Mouse (Mus musculus): ENCODE measurements around the gene Cep170b.

Gene Cep170b

DNA sequence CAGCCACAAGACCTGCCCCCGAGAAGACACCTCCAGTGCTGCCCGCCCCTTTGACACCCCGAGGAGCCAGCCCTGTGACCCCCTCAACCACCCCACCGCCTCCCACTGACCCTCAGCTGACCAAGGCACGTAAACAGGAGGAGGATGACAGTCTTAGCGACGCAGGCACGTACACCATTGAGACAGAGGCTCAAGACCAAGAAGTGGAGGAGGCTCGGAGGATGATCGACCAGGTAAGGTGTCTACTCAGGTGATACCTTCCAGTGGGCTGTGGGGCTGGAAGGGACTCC, 16.3 kb downstream of the Cep170b start:
- in situ Hi-C loops (cut with MboI, MseI), result no loop called here

GRCm38 (mm10) chr12:112737081-112737480, 16.8 kb downstream of the Cep170b start:
- in situ Hi-C loops (cut with MboI, MseI), result no loop called here

DNA sequence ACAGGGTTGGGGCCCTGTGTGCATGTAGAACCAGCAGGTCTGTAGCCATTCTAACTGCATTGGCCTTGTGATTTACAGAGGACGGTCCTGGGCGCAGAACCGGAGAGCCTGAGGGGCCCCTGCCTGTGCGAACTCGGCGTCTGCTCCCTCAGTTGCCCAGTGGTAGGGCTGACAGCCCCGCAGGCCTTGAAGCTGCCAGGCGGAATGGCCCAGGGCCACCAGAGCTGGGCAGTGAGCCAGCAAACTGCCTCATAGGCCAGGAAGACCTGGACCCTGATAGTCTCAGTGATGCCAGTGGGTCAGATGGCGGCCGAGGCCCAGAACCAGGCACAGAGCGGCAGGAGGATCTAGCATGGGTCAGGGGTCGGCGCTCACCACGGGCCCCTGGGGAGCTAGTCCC, 17.5 kb downstream of the Cep170b start:
- in situ Hi-C loops (cut with MboI, MseI), result no loop called here

- in situ Hi-C loops (cut with MboI, MseI), result no loop called here
These were observed 18.2 kb downstream of the Cep170b start for GRCm38 (mm10) chr12:112738281-112739022.

DNA sequence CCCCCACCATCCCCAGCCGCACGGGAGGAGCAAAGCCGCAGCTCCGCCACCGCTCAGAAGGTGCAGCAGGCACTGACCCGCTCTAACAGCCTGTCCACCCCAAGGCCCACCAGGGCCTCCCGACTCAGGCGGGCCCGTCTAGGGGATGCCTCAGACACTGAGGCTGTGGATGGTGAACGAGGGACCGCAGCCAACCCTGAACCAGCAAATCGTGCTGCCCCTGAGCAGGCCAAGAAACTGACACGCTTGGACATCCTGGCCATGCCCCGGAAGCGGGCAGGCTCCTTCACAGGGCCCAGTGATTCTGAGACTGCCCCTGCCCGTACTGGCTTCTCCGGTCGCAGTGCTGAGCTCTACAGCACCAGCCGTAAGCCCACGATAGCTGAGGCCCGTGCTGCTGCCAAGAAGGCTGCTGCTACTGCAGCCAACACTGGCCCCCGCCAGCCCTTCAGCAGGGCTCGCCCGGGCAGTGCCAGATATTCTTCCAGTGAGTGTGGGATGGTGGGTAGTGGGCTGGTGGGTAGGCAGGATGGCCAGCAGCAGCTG, 18.8 kb downstream of the Cep170b start:
- in situ Hi-C loops (cut with MboI, MseI), result no loop called here

DNA sequence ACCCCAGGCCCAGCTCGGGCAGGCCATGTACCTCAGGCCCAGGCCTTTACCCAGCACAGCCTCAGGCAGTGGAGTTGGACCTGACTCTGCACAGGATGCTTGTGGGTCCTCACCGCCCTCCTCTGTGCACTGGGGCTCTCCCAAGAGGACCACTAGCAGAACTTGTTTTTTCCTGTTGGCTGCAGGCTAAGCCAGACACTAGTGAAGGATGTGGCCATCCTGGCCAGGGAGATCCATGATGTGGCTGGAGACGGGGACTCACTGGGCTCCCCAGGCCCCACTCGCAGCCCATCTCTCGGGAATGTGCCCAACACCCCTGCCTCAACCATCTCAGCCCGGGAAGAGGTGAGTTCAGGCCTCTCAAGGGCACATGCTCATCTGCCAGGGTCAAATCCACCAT, 22.5 kb downstream of the Cep170b start:
- in situ Hi-C loops (cut with MboI, MseI), result loop anchor here (5.0 kb wide), 3 partner anchors 55 to 110 kb away; no protein-coding TSS in a partner anchor

DNA sequence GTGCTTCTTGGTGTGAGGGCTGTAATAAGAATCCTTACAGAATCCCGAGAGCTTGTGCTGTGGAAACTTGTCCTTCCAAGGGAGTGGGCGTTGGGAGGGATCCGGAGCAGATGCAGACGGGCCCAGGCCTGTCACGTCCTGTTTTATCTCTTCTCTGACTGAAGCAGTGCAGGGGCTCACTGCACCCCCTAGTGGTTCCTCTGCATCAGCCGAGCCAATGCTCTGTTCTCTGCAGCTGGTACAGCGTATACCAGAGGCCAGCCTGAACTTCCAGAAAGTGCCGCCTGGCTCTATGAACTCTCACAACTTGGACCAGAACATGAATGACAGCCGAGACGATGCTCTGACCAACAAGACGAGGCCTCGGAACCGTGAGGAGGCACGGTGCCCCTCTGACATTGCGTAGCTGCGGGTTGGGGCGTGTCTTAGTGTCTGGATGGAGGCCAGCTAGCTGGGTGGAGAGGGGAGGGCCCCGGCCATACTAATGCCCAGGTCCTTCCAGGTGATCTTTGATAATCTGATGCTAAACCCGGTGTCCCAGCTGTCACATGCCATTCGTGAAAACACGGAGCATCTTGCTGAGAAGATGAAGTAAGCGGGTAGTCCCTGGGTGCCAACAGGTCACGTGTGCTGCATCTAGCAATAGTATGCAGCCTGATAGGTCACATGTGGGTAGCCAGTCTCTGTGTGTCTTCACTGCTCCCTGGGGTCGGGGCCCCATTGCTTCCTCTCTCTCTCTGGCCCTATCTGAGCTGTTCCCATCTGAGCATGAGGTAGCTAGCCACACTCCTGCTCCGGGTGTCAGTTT, 23.1 kb downstream of the Cep170b start:
- in situ Hi-C loops (cut with MboI, MseI), result loop anchor here (5.0 kb wide), 3 partner anchors 54 to 109 kb away; no protein-coding TSS in a partner anchor

DNA sequence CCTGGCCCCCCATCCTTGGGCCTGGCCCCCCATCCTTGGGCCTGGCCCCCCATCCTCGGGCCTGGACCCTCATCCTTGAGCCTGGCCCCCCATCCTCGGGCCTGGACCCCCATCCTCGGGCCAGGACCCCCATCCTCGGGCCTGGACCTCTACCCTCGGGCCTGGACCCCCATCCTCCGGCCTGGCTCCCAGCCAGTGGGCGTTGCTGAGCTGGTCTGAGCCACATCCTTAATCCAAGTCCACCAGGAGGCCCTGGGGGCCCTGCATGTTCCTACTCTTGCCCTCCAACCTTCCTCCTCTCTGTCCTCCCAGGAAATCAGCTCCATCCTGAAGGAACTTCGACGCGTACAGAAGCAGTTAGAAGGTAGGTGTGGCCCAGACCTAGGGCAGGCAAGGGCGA, 24.0 kb downstream of the Cep170b start:
- in situ Hi-C loops (cut with MboI, MseI), result loop anchor here (5.0 kb wide), 3 partner anchors 53 to 108 kb away; no protein-coding TSS in a partner anchor

DNA sequence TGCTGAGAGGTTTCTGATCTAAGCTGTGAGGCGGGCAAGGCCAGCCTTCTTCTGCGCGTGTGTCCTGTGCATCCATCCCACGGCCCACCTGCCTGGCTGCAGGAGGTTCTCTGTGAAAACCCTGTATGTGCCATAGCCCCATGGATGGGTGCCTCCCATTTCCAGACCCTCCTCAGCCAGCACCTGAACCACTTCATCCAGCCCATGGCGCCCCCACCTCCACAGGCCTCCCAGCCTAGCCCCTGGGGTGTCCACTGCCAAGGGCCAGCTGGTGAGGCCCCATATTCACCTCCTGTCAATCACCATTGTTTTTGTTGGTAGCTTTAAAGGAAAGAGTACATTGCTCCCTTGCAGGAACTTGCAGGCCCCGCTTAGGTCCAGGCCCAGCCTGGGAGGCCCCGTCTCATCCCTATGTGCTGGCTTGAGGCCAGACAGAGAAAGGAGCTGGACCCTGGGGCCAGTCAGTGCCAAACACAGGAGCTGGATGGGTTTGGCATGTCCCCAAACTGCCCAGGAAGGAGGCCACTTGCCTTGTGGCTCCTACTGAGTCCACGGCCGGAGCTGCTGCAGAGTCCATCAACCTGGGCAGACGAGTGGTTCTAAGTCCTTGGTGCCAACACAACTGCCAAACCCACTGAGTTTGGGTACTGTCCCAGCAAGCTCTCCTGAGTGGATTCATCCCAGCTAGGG, 24.8 kb downstream of the Cep170b start:
- in situ Hi-C loops (cut with MboI, MseI), result loop anchor here (5.0 kb wide), 3 partner anchors 52 to 107 kb away; no protein-coding TSS in a partner anchor

DNA sequence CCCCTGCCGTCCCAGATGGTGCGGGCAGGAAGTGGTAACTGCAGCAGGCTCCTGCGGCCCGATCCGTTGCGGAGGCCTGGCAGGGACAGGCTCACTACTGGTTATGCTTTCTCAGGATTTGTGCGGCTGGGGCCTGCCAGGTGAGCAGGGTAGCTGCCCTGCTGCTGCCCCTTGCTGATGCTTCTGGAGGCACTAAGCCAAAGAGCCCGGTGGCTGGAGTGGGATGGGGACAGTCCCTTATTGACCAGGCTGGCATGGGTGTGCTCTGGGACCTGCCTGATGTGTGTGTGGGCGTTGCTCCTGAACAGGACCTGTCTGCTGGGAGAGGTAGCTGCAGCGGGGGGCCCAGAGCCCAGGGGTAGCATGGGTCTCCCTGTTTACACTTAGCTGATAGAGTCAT, 25.5 kb downstream of the Cep170b start:
- in situ Hi-C loops (cut with MboI, MseI), result no loop called here

- in situ Hi-C loops (cut with MboI, MseI), result no loop called here
These were observed 26.2 kb downstream of the Cep170b start for GRCm38 (mm10) chr12:112746461-112746807.

- in situ Hi-C loops (cut with MboI, MseI), result no loop called here
These were observed 26.8 kb downstream of the Cep170b start for GRCm38 (mm10) chr12:112746808-112747605.

DNA sequence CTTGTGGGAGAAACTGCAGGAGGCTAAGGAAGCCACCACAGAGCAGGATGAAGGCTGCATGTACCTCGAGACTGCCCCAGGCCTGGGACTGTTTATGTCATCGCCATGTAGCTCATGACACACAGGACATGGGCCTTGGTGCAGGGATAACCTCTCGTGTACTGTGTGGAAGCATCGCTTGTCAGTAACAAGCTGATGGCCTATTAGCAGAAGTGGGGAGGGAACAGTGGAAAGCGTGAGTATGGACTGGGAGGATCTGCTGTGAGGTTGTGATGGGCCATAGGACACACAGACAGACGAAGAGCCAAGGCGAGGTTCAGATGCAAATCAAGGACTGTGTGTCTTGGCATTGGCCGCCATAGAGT, 27.3 kb downstream of the Cep170b start:
- in situ Hi-C loops (cut with MboI, MseI), result no loop called here

- in situ Hi-C loops (cut with MboI, MseI), result loop anchor here in 1 of 2 experiments (25.0 kb wide), 1 partner anchor 414 kb away; no protein-coding TSS in a partner anchor
These were observed 30.7 kb downstream of the Cep170b start for GRCm38 (mm10) chr12:112750976-112751375.

GRCm38 (mm10) chr12:112752399-112752798, 32.1 kb downstream of the Cep170b start:
- in situ Hi-C loops (cut with MboI, MseI), result loop anchor here in 1 of 2 experiments (25.0 kb wide), 1 partner anchor 415 kb away; no protein-coding TSS in a partner anchor

DNA sequence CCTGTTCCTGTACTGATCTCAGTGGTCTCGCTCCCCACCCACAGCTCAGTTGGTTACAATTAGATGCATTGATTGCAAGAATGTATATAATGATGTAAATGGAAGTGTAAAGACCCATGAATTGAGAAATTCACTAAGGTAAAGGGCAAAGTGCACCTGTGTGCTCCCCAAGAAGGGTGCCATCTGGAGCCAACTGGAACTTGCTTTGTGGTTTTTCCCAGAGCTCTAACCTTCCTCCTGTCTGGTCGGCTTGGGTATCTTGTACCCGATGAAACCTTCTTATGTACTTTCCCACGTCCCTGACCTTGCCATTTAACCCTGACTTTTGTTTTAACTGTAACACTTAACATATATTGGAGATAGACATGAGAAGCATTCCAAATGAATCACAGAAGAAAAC, 35.6 kb downstream of the Cep170b start:
- in situ Hi-C loops (cut with MboI, MseI), result loop anchor here in 1 of 2 experiments (25.0 kb wide), 1 partner anchor 419 kb away; no protein-coding TSS in a partner anchor

GRCm38 (mm10) chr12:112757896-112758295, 37.6 kb downstream of the Cep170b start:
- in situ Hi-C loops (cut with MboI, MseI), result loop anchor here in 1 of 2 experiments (25.0 kb wide), 1 partner anchor 421 kb away; no protein-coding TSS in a partner anchor

DNA sequence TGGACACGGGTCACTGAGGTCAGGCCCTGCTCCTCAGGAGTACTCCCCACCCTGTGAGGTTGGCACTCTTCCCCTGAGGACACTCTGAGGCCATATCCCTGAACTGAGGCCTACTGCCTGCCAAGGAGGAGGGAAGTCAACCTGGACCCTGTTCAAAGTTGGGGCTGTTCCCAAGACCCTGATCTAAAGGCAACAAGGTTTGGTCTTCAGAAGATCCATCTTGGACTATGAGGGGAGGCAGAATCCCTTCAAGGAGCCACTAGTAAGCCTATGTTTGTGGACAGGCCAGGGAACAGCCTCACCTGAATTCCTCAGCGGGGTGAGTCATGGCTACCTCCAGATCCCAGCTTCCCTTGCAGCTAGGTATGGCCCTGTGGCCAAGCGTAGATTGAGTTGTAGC, 39.2 kb downstream of the Cep170b start:
- in situ Hi-C loops (cut with MboI, MseI), result loop anchor here in 1 of 2 experiments (25.0 kb wide), 1 partner anchor 422 kb away; no protein-coding TSS in a partner anchor

DNA sequence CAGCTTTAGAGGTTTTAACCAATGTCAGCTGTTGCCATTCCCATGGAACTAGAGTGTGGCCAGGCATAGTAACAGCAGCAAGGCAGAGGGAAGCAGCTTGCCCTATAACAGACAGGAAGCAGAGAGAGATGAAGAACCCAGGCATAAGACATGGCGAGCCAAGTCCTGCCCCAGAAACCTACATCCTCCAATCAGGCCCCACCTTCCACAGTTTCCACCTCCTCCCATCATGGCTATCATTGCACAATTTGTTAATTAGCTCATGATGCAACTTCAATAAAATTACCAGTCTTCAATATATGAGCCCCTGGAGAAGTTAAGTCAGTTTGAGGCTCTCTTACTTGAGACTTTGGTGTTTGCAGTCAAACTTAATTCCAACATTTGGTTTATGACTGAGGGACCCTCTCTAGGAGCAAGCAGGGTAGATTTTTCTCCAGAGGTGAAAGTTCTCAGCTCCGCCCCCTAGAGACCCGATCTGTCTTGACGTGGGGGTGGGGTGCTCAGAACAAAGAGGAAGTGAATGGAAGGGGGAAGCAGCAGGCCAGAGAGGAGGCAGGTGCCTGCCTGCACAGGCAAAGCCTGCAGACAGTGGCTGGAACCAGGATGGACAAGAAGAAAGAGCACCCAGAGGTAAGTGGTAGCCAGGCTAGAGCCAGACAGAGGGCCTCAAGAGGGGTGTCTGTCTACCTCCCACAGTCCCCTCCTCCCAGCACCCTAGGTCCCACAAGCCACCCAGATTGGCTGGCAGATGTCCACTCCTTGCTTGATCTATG, 40.1 kb downstream of the Cep170b start, which contains the start of gene Pld4:
Gene Pld4, plus strand, starts transcription at position 502 of the 773 bp plus-strand sequence.
- in situ Hi-C loops (cut with MboI, MseI), result loop anchor here in 1 of 2 experiments (25.0 kb wide), 1 partner anchor 423 kb away; no protein-coding TSS in a partner anchor

DNA sequence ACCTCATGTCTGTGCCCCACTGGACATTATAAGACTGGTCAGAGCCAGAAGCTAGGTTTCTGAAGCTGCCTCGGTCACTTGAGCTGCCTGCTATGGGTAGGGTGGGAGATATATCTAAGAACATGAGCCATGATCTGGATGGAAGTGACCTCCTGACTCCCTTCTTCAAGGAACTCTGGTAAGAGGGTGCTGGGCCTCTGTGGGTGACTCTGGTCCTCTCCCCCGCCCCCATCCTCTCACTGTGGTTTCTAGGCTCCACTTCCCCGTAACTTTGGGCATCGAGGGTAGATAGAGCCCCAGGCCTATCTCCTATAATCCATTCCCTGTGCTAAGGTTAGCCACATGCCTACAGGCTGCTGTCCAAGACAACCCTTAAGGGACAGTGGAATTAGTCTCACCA, 41.2 kb downstream of the Cep170b start:
- in situ Hi-C loops (cut with MboI, MseI), result loop anchor here in 1 of 2 experiments (25.0 kb wide), 1 partner anchor 424 kb away; no protein-coding TSS in a partner anchor
